21 mouse cellular contexts compared by ENCODE assay signal in the genomic region with DNA sequence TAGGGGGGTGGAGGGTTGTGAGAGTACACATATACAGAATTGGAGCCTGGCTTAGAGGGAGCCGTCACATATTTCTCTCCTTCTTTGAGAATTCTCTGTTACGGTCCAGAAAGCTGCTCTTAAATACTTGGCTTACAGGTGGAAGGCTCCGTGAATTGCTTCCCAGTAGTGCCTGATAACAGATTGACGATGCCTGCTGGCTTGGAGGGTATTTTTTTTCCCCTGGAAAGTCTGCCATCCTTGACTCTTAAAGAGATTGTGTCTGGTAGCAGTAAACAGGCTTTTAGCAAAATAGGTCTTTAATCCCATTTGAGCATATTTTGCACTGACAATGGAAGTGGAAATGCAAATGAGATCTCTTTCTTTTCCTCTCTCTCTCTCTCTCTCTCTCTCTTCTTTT.
"Had no signal": no experiment of that assay in that cellular context is flagged by ENCODE, and none has a peak within 500 bp of the region (broad histone marks: within the 10 kb centered on the region; RNA-seq: fewer than 3 reads in every experiment).

No protein-coding gene starts in this region.

- H3K4me1 ChIP-seq: kidney, embryonic 15.5 days; limb, embryonic 12.5 days; midbrain, embryonic 15.5 days had no signal

- H3K27me3 ChIP-seq: kidney, embryonic 15.5 days; limb, embryonic 12.5 days; limb, embryonic 15.5 days; midbrain, embryonic 15.5 days; neural tube, embryonic 13.5 days; stomach, embryonic 15.5 days had no signal

- DNase-seq: kidney, adult 2 months; kidney, postnatal 10 days; kidney, postnatal 36 days; left cerebral cortex, postnatal 4 days; liver, postnatal 0 days; lung, embryonic 14.5 days; retina, postnatal 1 day; right cerebral cortex, postnatal 25 days; spleen, adult 18-20 months; thymus, postnatal 25 days had no signal

- H3K36me3 ChIP-seq: kidney, embryonic 15.5 days; limb, embryonic 12.5 days; limb, embryonic 15.5 days; midbrain, embryonic 15.5 days; neural tube, embryonic 13.5 days; stomach, embryonic 15.5 days had no signal

- H3K9me3 ChIP-seq: kidney, embryonic 15.5 days; limb, embryonic 15.5 days; midbrain, embryonic 15.5 days; stomach, embryonic 15.5 days had no signal

- H3K9ac ChIP-seq: kidney, embryonic 15.5 days; limb, embryonic 12.5 days; limb, embryonic 15.5 days; liver, embryonic 14.5 days; liver, postnatal 0 days; lung, embryonic 14.5 days; midbrain, embryonic 15.5 days; neural tube, embryonic 13.5 days; stomach, embryonic 15.5 days had no signal

- H3K4me2 ChIP-seq: kidney, embryonic 15.5 days; limb, embryonic 12.5 days; limb, embryonic 15.5 days; liver, embryonic 11.5 days; lung, embryonic 14.5 days; midbrain, embryonic 15.5 days; neural tube, embryonic 13.5 days; stomach, embryonic 15.5 days had no signal

- H3K4me3 ChIP-seq: kidney, embryonic 15.5 days; limb, embryonic 12.5 days; limb, embryonic 15.5 days; midbrain, embryonic 15.5 days; myocyte; neural tube, embryonic 13.5 days; stomach, embryonic 15.5 days had no signal

- H3K27ac ChIP-seq: kidney, embryonic 15.5 days; limb, embryonic 12.5 days; limb, embryonic 15.5 days; liver, embryonic 14.5 days; macrophage; midbrain, embryonic 15.5 days; neural tube, embryonic 13.5 days; stomach, embryonic 15.5 days had no signal

- ATAC-seq: liver, postnatal 0 days; lung, postnatal 0 days; midbrain, embryonic 15.5 days had no signal
